Mouse (Mus musculus) thymus, adult 2 months (tissue): ENCODE measurements around the gene Rreb1.
A peak's percentile ranks its signal among the peaks of the same experiment; 100 is the strongest.

Experiments
- CTCF ChIP-seq: fragments of 200-500 bp; IDR thresholded peaks from 2 replicates; pipeline ENCODE4 v1.5.1; 2012; ENCODE audit warnings: mild to moderate bottlenecking, control low read depth, low read length, moderate library complexity, borderline replicate concordance; ENCODE audit not compliant: control insufficient read depth, poor library complexity, insufficient read depth; ENCODE audit errors: extremely low read depth
- POLR2A ChIP-seq: fragments of 200-500 bp; IDR thresholded peaks from 2 replicates; pipeline ENCODE4 v1.6.1; 2012; ENCODE audit warnings: mild to moderate bottlenecking, low read length, control low read depth, moderate library complexity; ENCODE audit not compliant: control insufficient read depth, poor library complexity, insufficient read depth; ENCODE audit errors: extremely low read depth

- TF ChIP-seq CTCF (no peak; the same call in 1 of the 2 replicates), POLR2A (peak; percentile 24; the same call in 1 of the 2 replicates)
These were observed 102.5 kb downstream of the Rreb1 start for GRCm38 (mm10) chr13:37880581-37881130.
